Mouse (Mus musculus) B cell, adult (primary cell): ENCODE measurements around the gene Zscan5b. TPM values are rescaled to one million over a fixed set of nuclear protein-coding genes. Genes with fewer than 3 reads are reported as not detected.

Experiments
- total RNA-seq: library from RNA; stranded (reverse); gene quantifications from 4 replicates; pipeline ENCODE4 v1.2.4, GENCODE M21; 2023; ENCODE audit not compliant: inconsistent age

The Zscan5b gene
- not detected in 4 replicates for total RNA-seq

DNA sequence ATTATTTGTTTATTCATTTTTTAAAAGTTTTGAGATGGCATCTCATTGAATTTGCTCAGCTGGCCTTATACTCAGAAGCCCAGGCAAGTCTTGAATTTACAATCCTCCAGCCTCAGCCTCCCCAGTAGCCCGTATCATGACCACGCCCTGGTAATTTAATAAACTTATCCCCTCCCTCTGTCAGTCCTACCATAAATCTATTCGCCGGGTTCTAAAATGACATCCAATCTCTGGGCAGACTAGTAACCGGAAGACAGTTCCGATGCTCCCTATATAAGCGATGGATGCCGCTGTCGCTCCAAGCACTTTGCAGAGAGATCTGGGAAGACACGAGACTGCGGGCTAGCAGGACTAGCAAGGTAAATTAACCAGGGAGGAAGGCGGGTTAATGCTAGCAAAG, at the start of gene Zscan5b:
Zscan5b (plus strand) TSS at position 301 of the 400 bp plus-strand sequence.

DNA sequence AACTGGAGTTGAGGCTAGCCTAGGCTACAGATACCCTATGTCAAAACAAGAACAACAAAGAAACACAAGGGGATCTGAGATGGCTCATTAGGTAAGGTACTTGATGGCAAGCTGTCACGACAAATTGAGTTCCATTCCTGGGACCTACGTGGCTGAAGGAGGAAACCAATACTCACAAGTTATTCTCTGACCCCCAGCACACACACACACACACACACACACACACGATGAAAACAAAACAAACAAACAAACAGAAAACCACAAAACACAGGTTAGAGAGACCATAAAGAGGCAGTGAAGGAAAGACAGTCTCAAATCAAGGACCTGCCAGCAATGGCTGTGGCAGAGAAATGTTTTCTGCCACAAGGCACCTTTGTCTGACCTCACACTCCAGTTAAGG, 25.3 kb upstream of the Zscan5b start, which contains the start of gene Galp:
Galp (plus strand) TSS at position 301 of the 400 bp plus-strand sequence.

DNA sequence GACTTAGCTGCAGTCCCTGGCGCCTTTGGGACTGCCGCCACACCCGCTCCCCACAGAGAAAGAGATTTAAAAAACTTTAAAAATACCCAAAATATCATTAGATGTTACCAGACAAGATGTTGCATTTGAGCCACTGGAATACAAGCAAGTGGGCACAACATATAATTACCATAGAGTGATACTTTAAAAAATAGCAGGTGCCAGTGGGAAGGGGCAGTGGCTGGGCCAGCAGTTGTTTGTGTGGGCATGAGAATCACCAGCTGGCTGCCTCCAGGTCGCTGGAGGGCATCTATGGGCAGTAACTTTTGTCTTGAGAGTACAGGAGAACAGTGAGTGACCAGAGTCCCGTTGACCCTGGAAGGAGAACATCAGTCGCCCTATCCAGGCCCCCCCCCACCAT, 30.3 kb downstream of the Zscan5b start, which contains the start of gene Epp13:
Epp13 (plus strand) TSS at position 301 of the 400 bp plus-strand sequence.

DNA sequence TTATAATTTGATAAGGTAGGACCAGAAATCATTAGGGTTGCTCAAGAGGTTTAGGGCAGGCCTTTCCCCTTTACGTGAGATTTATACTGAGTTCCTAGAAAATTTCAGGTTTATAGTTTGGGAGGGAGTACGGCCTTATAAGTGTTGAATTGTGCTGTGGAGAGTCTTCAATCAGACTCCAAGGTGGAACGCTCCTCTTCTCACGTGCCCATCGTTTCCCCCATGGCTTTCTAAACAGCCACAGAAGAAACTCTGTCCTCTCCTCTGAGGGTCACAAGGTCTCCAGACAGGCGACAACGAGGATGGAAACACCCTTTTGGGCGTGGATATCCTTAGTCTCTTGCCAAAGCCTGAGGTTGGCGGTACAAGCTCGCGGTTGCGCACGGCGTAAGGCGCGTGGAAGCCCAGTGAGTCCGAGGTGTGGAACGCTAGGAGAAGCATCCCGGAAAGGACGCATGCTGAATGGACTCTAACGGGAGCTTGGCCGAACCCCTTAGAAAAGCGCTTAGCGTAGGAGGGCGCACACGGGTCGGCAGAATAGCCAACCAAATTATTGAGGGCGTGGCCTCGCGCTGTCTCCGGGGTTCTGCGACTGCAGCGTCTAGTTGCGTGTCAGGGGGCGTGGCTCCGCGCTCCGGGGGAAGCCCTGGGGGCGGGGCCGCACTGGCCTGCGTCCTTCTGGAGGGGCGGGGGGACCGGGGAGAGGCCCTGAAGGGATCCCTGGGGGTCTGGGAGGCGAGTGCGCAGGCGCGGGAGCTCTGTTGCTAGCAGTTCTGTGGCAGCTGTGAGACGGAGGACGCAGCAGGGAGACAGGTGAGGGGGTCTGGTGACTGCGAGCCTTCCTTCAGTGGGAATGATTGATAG, 64.0 kb downstream of the Zscan5b start, which contains the start of gene Zfp667:
Zfp667 (plus strand) TSS at position 738 of the 864 bp plus-strand sequence.

Other genes starting within 250 kb of the Zscan5b start
- not detected in 4 replicates for gene Vmn1r65, start 211.3 kb upstream of the Zscan5b start, total RNA-seq
- gene Nlrp4c, start 177.1 kb upstream of the Zscan5b start, total RNA-seq, result not detected in 4 replicates
- gene Zfp787, start 66.3 kb upstream of the Zscan5b start, total RNA-seq, result 33.1 to 49.2 TPM (median 36.1 TPM) in 4 replicates
- gene Zfp444, start 50.1 kb upstream of the Zscan5b start, total RNA-seq, result 21.1 to 27.3 TPM (median 25.1 TPM) in 4 replicates
- gene Galp, start 25.2 kb upstream of the Zscan5b start, total RNA-seq, result not detected in 4 replicates
- gene Epp13, start 30.4 kb downstream of the Zscan5b start, total RNA-seq, result not detected in 4 replicates
- gene Zfp667, start 64.3 kb downstream of the Zscan5b start, total RNA-seq, result 7.2 to 8.5 TPM (median 7.8 TPM) in 4 replicates
- gene Zfp583, start 109.0 kb downstream of the Zscan5b start, total RNA-seq, result 1.6 to 4.0 TPM (median 2.1 TPM) in 4 replicates
- gene Gm3854, start 121.5 kb downstream of the Zscan5b start, total RNA-seq, result 0.48 to 0.99 TPM (median 0.68 TPM) in 4 replicates
- 1.1 to 2.4 TPM (median 1.8 TPM) in 4 replicates for gene Zfp78, start 141.0 kb downstream of the Zscan5b start, total RNA-seq
- gene Zfp28, start 161.0 kb downstream of the Zscan5b start, total RNA-seq, result 3.7 to 6.1 TPM (median 4.8 TPM) in 4 replicates
- gene Smim17, start 176.4 kb downstream of the Zscan5b start, total RNA-seq, result not detected in 4 replicates
- gene Gm20715, start 188.0 kb downstream of the Zscan5b start, total RNA-seq, result not detected in 4 replicates
- gene Olfr1344, start 216.4 kb downstream of the Zscan5b start, total RNA-seq, result not detected in 4 replicates
- 0.09 to 0.16 TPM (median 0.15 TPM) in 3 of 4 replicates, not detected in the other for gene Olfr1336, start 233.9 kb downstream of the Zscan5b start, total RNA-seq
- gene Olfr1346, start 244.8 kb downstream of the Zscan5b start, total RNA-seq, result not detected in 4 replicates